ENCODE assay signal across 32 mouse cellular contexts in the genomic region with DNA sequence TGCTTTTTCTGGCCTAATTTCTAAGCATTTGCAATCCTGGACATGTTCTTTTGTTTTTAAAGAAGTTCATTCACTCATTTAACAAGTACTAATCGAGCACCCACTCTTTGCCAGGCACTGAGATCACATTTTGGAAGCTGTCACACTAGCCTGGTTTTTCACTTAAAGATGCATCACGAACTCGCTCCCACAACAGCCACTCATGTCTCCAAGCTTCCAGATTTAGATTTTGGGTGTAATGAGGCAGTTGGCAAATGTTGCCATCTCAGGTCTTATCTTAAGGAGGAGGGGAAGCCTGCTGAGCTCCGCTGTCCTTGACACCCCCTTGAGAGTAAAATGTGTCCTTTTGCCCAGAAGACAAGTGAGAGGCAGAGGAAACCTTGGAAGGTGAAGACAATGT. TPM values are rescaled to one million over a fixed set of nuclear protein-coding genes. Genes with fewer than 3 reads are reported as not detected.
DNase-seq lines count a peak whose midpoint lies in the region; ATAC-seq and TF ChIP-seq lines count a peak whose summit lies in the region.
"Had no signal": no experiment of that assay in that cellular context is flagged by ENCODE, and none has a peak within 500 bp of the region (broad histone marks: within the 10 kb centered on the region; RNA-seq: fewer than 3 reads in every experiment).

No protein-coding gene starts in this region.

- no peaks in the 10 kb centered on the region for H3K36me3 ChIP-seq in midbrain, postnatal 0 days (ENCODE audit: insufficient read depth, low read length)
- H3K36me3 ChIP-seq: heart, embryonic 13.5 days; kidney, embryonic 15.5 days; neural tube, embryonic 15.5 days had no signal

- DNase-seq in frontal cortex, postnatal 36 days (ENCODE audit: low spot score in 2 of 2), result peak; percentile 42 to 63
- DNase-seq in frontal cortex, postnatal 25 days (ENCODE audit: low spot score in 2 of 2), result no peak
- DNase-seq in left cerebral cortex, postnatal 14 days (ENCODE audit: low spot score in 2 of 2), result peak; percentile 47 to 50
- no peak for DNase-seq in left cerebral cortex, adult 11 months (ENCODE audit: low spot score)
- DNase-seq in brain, adult 2 months (ENCODE audit: low read depth, low spot score), result peak; percentile 89
- peak; percentile 35 for DNase-seq in brain, embryonic 14.5 days (ENCODE audit: low read depth)
- DNase-seq in midbrain, postnatal 0 days (ENCODE audit: low spot score), result no peak
- DNase-seq: adrenal gland, postnatal 25 days; B cell, adult 2 months; cerebellum, adult 2 months; cerebellum, postnatal 14 days; gastrocnemius, adult 2 months; gastrocnemius, postnatal 36 days; heart, adult 2 months; heart, postnatal 10 days; kidney, adult 11 months; kidney, postnatal 25 days; liver; lung, adult 2 months; lung, postnatal 10 days; midbrain, embryonic 14.5 days; thymus, postnatal 4 days had no signal

- no peaks in the 10 kb centered on the region for H3K27me3 ChIP-seq in midbrain, postnatal 0 days (ENCODE audit: insufficient read depth, low read length)
- H3K27me3 ChIP-seq: heart, embryonic 13.5 days; kidney, embryonic 15.5 days; neural tube, embryonic 15.5 days had no signal

- no peaks in the 10 kb centered on the region for H3K9me3 ChIP-seq in midbrain, postnatal 0 days (ENCODE audit: low read length)
- H3K9me3 ChIP-seq: heart, embryonic 13.5 days; kidney, embryonic 15.5 days; neural tube, embryonic 15.5 days had no signal

- 79% methylated on average over 4 of the region's 4 CpGs for WGBS in midbrain, postnatal 0 days

- no peak overlapping the region for H3K27ac ChIP-seq in midbrain, postnatal 0 days (ENCODE audit: low read depth, low read length)
- H3K27ac ChIP-seq: gastrocnemius, adult 2 months; heart, adult 2 months; heart, embryonic 13.5 days; hindbrain, embryonic 14.5 days; kidney, embryonic 15.5 days; layer of hippocampus, adult 2 months; liver, embryonic 14.5 days; macrophage; neural tube, embryonic 15.5 days had no signal

- no peak overlapping the region for H3K4me3 ChIP-seq in midbrain, postnatal 0 days (ENCODE audit: low read depth, low read length)
- H3K4me3 ChIP-seq: erythroblast, embryonic 14.5 days; gastrocnemius, adult 2 months; heart, adult 2 months; heart, embryonic 13.5 days; kidney, embryonic 15.5 days; layer of hippocampus, adult 2 months; neural tube, embryonic 15.5 days had no signal

- no peak overlapping the region for H3K4me2 ChIP-seq in midbrain, postnatal 0 days (ENCODE audit: low read depth, low read length, poor library complexity, severe bottlenecking)
- H3K4me2 ChIP-seq: heart, embryonic 13.5 days; hindbrain, embryonic 14.5 days; kidney, embryonic 15.5 days; neural tube, embryonic 15.5 days had no signal

- no peak for ATAC-seq in midbrain, postnatal 0 days (ENCODE audit: low FRiP score)

- intact Hi-C loops in left cerebral cortex, postnatal 14 days (cut with DNase I), result no loop called here

- H3K9ac ChIP-seq in midbrain, postnatal 0 days (replicated peaks; ENCODE audit: low read length, poor library complexity, severe bottlenecking), result no peak overlapping the region
- H3K9ac ChIP-seq: heart, embryonic 13.5 days; hindbrain, embryonic 14.5 days; kidney, embryonic 15.5 days; liver, embryonic 14.5 days; neural tube, embryonic 15.5 days had no signal

- no peak for TF ChIP-seq POLR2A in brain, embryonic 14.5 days (IDR thresholded peaks at IDR 0.05; ENCODE audit: borderline replicate concordance, extremely low read depth, insufficient read depth, insufficient read length, poor library complexity, severe bottlenecking)

- no peaks in the 10 kb centered on the region for H3K4me1 ChIP-seq in midbrain, postnatal 0 days (ENCODE audit: insufficient read depth, low read length)
- H3K4me1 ChIP-seq: heart, embryonic 13.5 days; kidney, embryonic 15.5 days; neural tube, embryonic 15.5 days had no signal

- no peak for TF ChIP-seq CTCF in brain, embryonic 14.5 days (IDR thresholded peaks at IDR 0.05; ENCODE audit: borderline replicate concordance, extremely low read depth, insufficient read depth, insufficient read length)
- TF ChIP-seq CTCF in midbrain, postnatal 0 days (IDR thresholded peaks at IDR 0.05), result no peak

RNA-seq across cellular contexts. Expression of gene Nrxn3, which starts 14.4 kb away (rescaled TPM):
- total RNA-seq in left cerebral cortex, postnatal 14 days (2021), result 100 to 1,000 TPM; 202 to 209 TPM
- polyA plus RNA-seq in brain, embryonic 14.5 days (2012; rRNA removed), result 41.8 and 67.8 TPM in 2 replicates
- total RNA-seq in midbrain, postnatal 0 days (2014; rRNA removed), result 88.2 and 102 TPM in 2 replicates
- polyA plus RNA-seq in midbrain, postnatal 0 days (2015; fragmentation: Nextera tagmentation; extraction: Ambion mirVana), result 76.8 and 80.8 TPM in 2 replicates
- total RNA-seq: hematopoietic stem cell, adult 5-6 weeks had no signal
- polyA plus RNA-seq: erythroblast, embryonic 14.5 days; heart, adult 2 months; macrophage; spleen, adult 2 months had no signal

Comparison
In these comparisons a context has a peak if more than half of its experiments do, and no peak if none do; other contexts are left out.
1. DNase-seq: peak in frontal cortex, postnatal 36 days (2 of 2), left cerebral cortex, postnatal 14 days (2 of 2), brain, adult 2 months (single experiment) and brain, embryonic 14.5 days (single experiment); none in frontal cortex, postnatal 25 days (0 of 2), left cerebral cortex, adult 11 months (single experiment) and midbrain, postnatal 0 days (single experiment).